Mouse (Mus musculus): ENCODE data around the gene Wt1.

Wt1 gene

GRCm38 (mm10) chr2:105126691-105127530 lies 582 bp downstream of the Wt1 start:
- in situ Hi-C loops (cut with MboI, MseI), result no loop called here

- in situ Hi-C loops (cut with MboI, MseI), result no loop called here
Observed at GRCm38 (mm10) chr2:105127531-105128480, 1.5 kb downstream of the Wt1 start.

- in situ Hi-C loops (cut with MboI, MseI), result no loop called here
Observed at GRCm38 (mm10) chr2:105128564-105128963, 2.2 kb downstream of the Wt1 start.

- in situ Hi-C loops (cut with MboI, MseI), result loop anchor here (10.0 kb wide), 1 partner anchor 544 kb away; no protein-coding TSS in a partner anchor
Observed at GRCm38 (mm10) chr2:105130351-105131060, 4.2 kb downstream of the Wt1 start.

- in situ Hi-C loops (cut with MboI, MseI), result loop anchor here (10.0 kb wide), 1 partner anchor 544 kb away; no protein-coding TSS in a partner anchor
Observed at GRCm38 (mm10) chr2:105131061-105131810, 4.9 kb downstream of the Wt1 start.

- in situ Hi-C loops (cut with MboI, MseI), result loop anchor here (10.0 kb wide), 1 partner anchor 543 kb away; no protein-coding TSS in a partner anchor
Observed at GRCm38 (mm10) chr2:105131811-105132100, 5.4 kb downstream of the Wt1 start.

GRCm38 (mm10) chr2:105132300-105132699 lies 6.0 kb downstream of the Wt1 start:
- in situ Hi-C loops (cut with MboI, MseI), result loop anchor here (10.0 kb wide), 1 partner anchor 543 kb away; no protein-coding TSS in a partner anchor

- in situ Hi-C loops (cut with MboI, MseI), result loop anchor here (10.0 kb wide), 1 partner anchor 542 kb away; no protein-coding TSS in a partner anchor
Observed at GRCm38 (mm10) chr2:105132933-105133795, 6.8 kb downstream of the Wt1 start.

GRCm38 (mm10) chr2:105134296-105134695 lies 8.0 kb downstream of the Wt1 start:
- in situ Hi-C loops (cut with MboI, MseI), result loop anchor here (10.0 kb wide), 1 partner anchor 541 kb away; no protein-coding TSS in a partner anchor

- in situ Hi-C loops (cut with MboI, MseI), result loop anchor here (10.0 kb wide), 1 partner anchor 535 kb away; no protein-coding TSS in a partner anchor
Observed at GRCm38 (mm10) chr2:105139471-105139870, 13.1 kb downstream of the Wt1 start.

GRCm38 (mm10) chr2:105141371-105141770 lies 15.0 kb downstream of the Wt1 start:
- in situ Hi-C loops (cut with MboI, MseI), result no loop called here

- in situ Hi-C loops (cut with MboI, MseI), result no loop called here
Observed at GRCm38 (mm10) chr2:105143731-105144130, 17.4 kb downstream of the Wt1 start.

GRCm38 (mm10) chr2:105151544-105151943 lies 25.2 kb downstream of the Wt1 start:
- in situ Hi-C loops (cut with MboI, MseI), result no loop called here

GRCm38 (mm10) chr2:105153046-105153445 lies 26.7 kb downstream of the Wt1 start:
- in situ Hi-C loops (cut with MboI, MseI), result no loop called here

GRCm38 (mm10) chr2:105160949-105161348 lies 34.6 kb downstream of the Wt1 start:
- in situ Hi-C loops (cut with MboI, MseI), result no loop called here

- in situ Hi-C loops (cut with MboI, MseI), result no loop called here
Observed at GRCm38 (mm10) chr2:105162763-105163162, 36.4 kb downstream of the Wt1 start.

- in situ Hi-C loops (cut with MboI, MseI), result no loop called here
Observed at GRCm38 (mm10) chr2:105168137-105168536, 41.8 kb downstream of the Wt1 start.

GRCm38 (mm10) chr2:105174254-105174653 lies 47.9 kb downstream of the Wt1 start:
- in situ Hi-C loops (cut with MboI, MseI), result no loop called here

GRCm38 (mm10) chr2:105178871-105179270 lies 52.5 kb downstream of the Wt1 start:
- in situ Hi-C loops (cut with MboI, MseI), result no loop called here

- in situ Hi-C loops (cut with MboI, MseI), result no loop called here
Observed at GRCm38 (mm10) chr2:105182501-105182900, 56.2 kb downstream of the Wt1 start.

Measured in T-helper 1 cell (primary cell).